Mouse (Mus musculus) bone marrow, adult 2 months (tissue): Measurements from ENCODE around the gene Gm10057.
"Not testable (repeated sequence)": the region's sequence is repeated elsewhere in the genome, so short reads cannot be mapped to it uniquely, and the experiment has no call there.

Source experiments
- CTCF ChIP-seq: fragments of 200-500 bp; IDR thresholded peaks from 2 replicates; pipeline ENCODE4 v1.5.1; 2011; ENCODE audit warnings: low read length, control low read depth; ENCODE audit not compliant: control insufficient read depth, insufficient read depth
- POLR2A ChIP-seq: fragments of 200-500 bp; IDR thresholded peaks from 2 replicates; pipeline ENCODE4 v1.6.1; 2011; ENCODE audit warnings: low read depth, mild to moderate bottlenecking, control low read depth, low read length, borderline replicate concordance; ENCODE audit not compliant: control insufficient read depth

- TF ChIP-seq POLR2A, CTCF: not testable (repeated sequence)
Measured at GRCm38 (mm10) chrX:154054939-154055338, at the start of gene Gm10057.
